Mouse (Mus musculus) cerebellum, postnatal 14 days (tissue): Measurements from ENCODE around the gene Pigq.
A peak's percentile ranks its signal among the peaks of the same experiment; 100 is the strongest.

Experiments
- DNase-seq, 2 experiments: peaks; one replicate each; pipeline ENCODE4 v3.0.0; 2021; ENCODE audit warnings: mixed read lengths in 2 of 2

Gene Pigq

GRCm38 (mm10) chr17:25957586-25958051, 12.9 kb upstream of the Pigq start:
- peak; percentile 76 to 83 for DNase-seq

GRCm38 (mm10) chr17:25956631-25957030, 11.9 kb upstream of the Pigq start:
- peak; percentile 63 to 64 for DNase-seq

GRCm38 (mm10) chr17:25956201-25956600, 11.5 kb upstream of the Pigq start:
- peak; percentile 88 for DNase-seq

GRCm38 (mm10) chr17:25955736-25956135, 11.0 kb upstream of the Pigq start:
- peak in 1 of 2 experiments; percentile 42 for DNase-seq

- DNase-seq = no peak
Measured at GRCm38 (mm10) chr17:25954671-25955070, 9.9 kb upstream of the Pigq start.

- DNase-seq = peak; percentile 77 to 81
Measured at GRCm38 (mm10) chr17:25953161-25953560, 8.4 kb upstream of the Pigq start.

GRCm38 (mm10) chr17:25951803-25952623, 7.3 kb upstream of the Pigq start, which contains the start of gene A930017K11Rik:
Gene A930017K11Rik, minus strand, starts transcription at chr17:25952565.
- peak; percentile 47 to 53 for DNase-seq

GRCm38 (mm10) chr17:25951225-25951802, 6.6 kb upstream of the Pigq start:
- DNase-seq = peak in 1 of 2 experiments; percentile 75

GRCm38 (mm10) chr17:25950706-25951105, 6.0 kb upstream of the Pigq start:
- peak in 1 of 2 experiments; percentile 42 for DNase-seq

GRCm38 (mm10) chr17:25949981-25950380, 5.2 kb upstream of the Pigq start:
- peak in 1 of 2 experiments; percentile 37 for DNase-seq

GRCm38 (mm10) chr17:25948051-25948450, 3.3 kb upstream of the Pigq start:
- DNase-seq = peak; percentile 60

GRCm38 (mm10) chr17:25947576-25947975, 2.8 kb upstream of the Pigq start:
- DNase-seq = no peak

- no peak for DNase-seq
Measured at GRCm38 (mm10) chr17:25946891-25947290, 2.2 kb upstream of the Pigq start.

GRCm38 (mm10) chr17:25946349-25946748, 1.6 kb upstream of the Pigq start:
- no peak for DNase-seq

- peak in 1 of 2 experiments; percentile 39 for DNase-seq
Measured at GRCm38 (mm10) chr17:25945517-25946155, 900 bp upstream of the Pigq start.

GRCm38 (mm10) chr17:25943769-25944168, 967 bp downstream of the Pigq start:
- DNase-seq = no peak

GRCm38 (mm10) chr17:25943221-25943620, 1.5 kb downstream of the Pigq start:
- no peak for DNase-seq

- DNase-seq = no peak
Measured at GRCm38 (mm10) chr17:25942597-25943151, 2.1 kb downstream of the Pigq start.

GRCm38 (mm10) chr17:25941511-25942241, 3.1 kb downstream of the Pigq start:
- DNase-seq = peak; percentile 91 to 93

- DNase-seq = no peak
Measured at GRCm38 (mm10) chr17:25934526-25934925, 10.2 kb downstream of the Pigq start.

GRCm38 (mm10) chr17:25925348-25925747, 19.4 kb downstream of the Pigq start:
- DNase-seq = peak; percentile 75 to 84

- DNase-seq = peak in 1 of 2 experiments; percentile 55
Measured at GRCm38 (mm10) chr17:25922120-25922519, 22.6 kb downstream of the Pigq start.
